Mouse (Mus musculus) gastrocnemius, postnatal 36 days (tissue): ENCODE measurements at regions not wholly inside any gene's neighbourhood (a gene's known extent, or its start where the extent isn't known, plus 50 kb on each side); places are given as distances from the start of the nearest gene placed in this dataset.

Source experiments
- DNase-seq, 2 experiments: peaks; one replicate each; pipeline ENCODE4 v3.0.0; 2022
- intact Hi-C: fragments of 180-260 bp; cut with DNase I; formaldehyde crosslinking; loops from one replicate; pipeline ENCODE4 v1.15.1; 2025

- DNase-seq: no peak
- intact Hi-C loops: no loop called here
These were observed 74.7 kb upstream of the Syt6 start for GRCm38 (mm10) chr3:103500366-103500765.

DNA sequence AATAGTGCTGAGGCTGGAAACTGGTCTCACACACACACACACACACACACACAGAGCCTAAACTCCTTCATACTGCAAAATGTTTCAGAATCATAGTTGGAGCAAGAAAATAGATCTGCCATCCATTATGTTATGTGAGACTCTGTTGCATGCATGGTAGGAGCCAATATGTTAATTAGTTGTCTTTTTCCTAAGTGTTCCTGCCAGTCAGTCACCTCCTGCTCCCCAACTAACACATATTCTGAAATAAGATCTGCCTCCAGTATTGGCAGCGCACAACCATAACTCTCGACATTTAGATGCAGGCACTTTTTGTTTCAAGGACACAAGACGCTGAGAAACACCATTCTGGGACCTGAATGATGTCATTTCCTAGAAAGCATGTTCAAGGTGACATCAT, 70.9 kb upstream of the Syt6 start:
- intact Hi-C loops: no loop called here
- DNase-seq: no peak

DNA sequence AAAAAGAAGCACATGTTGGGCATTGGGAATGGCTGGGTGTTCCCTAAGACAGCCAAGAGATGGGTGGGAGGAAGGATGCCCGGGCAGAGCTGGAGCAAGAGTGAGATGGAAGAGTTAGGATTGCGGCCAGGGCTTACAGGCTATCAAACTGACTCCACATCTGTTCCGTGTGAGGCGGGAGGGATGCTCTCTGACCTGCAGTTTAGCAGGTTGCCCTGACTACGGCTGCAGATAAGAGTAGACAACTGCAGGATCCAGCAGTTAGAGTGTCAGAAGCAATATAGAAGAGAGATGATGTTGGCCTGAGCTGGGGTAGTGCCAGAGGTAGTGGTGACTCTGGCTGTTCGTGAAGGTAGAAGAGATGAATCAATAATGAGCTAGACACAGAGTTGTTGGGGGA, 61.6 kb upstream of the Syt6 start:
- no peak for DNase-seq
- intact Hi-C loops: no loop called here

- intact Hi-C loops: no loop called here
- no peak for DNase-seq
These were observed 61.0 kb upstream of the Syt6 start for GRCm38 (mm10) chr3:103514061-103514460.

GRCm38 (mm10) chr3:103515946-103516345, 59.1 kb upstream of the Syt6 start:
- no peak for DNase-seq
- intact Hi-C loops: no loop called here

GRCm38 (mm10) chr3:103517376-103518304, 57.4 kb upstream of the Syt6 start:
- DNase-seq: no peak
- intact Hi-C loops: no loop called here

DNA sequence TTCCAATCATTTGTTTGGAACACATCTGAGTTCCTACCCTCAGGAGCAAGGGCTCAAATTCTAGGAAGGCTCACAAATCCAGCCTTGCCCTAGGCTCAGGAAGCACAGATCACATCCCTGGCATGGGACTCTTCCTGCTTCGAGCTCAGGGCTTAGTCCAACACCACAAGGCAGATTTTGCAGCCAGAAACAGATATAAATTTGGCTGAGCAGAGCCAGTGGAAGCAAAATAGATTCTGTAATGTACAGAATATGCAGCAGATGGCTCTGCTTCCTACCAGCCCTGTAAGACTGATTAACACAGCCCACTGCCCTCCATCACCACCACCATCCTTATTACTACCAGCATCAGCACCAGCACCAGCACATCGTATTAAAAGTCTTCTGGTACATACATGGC, 56.4 kb upstream of the Syt6 start:
- no peak for DNase-seq
- intact Hi-C loops: no loop called here
